Mouse (Mus musculus) olfactory bulb, adult 2 months (tissue): Measurements from ENCODE around the gene Olfr1156.

Experiments
- CTCF ChIP-seq: fragments of 200-500 bp; IDR thresholded peaks from 2 replicates; pipeline ENCODE4 v1.5.1; 2012; ENCODE audit warnings: low read depth, mild to moderate bottlenecking, low read length, moderate library complexity; ENCODE audit not compliant: insufficient read depth
- POLR2A ChIP-seq: fragments of 200-500 bp; IDR thresholded peaks from 2 replicates; pipeline ENCODE4 v1.6.1; 2012; ENCODE audit warnings: mild to moderate bottlenecking, low read depth, low read length, moderate library complexity; ENCODE audit not compliant: insufficient read depth

DNA sequence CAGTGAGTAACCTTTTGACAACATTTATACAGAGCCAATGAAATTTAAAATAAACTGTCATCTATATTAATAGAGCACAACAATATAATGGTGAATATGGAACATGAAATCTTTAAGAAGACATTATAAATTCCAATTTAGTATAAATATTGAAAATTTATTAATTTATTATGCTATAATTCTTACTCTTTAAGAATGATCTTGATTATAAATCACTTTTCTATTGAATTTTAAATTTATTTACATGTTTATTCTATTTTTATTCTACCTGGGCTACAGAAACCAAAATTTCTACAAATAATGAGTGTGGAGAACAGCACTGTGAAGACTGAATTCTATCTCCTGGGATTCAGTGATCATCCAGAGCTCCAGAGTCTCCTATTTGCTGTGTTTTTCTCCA is 36.9 kb upstream of the Olfr1156 start, which contains the start of gene Olfr1158:
- TF ChIP-seq CTCF (no peak), POLR2A (no peak)
